Mouse (Mus musculus) liver, adult 2 months (tissue): ENCODE measurements around the gene Mapk8ip3.

ENCODE experiments used
- CTCF ChIP-seq: fragments of 200-500 bp; IDR thresholded peaks from 2 replicates; pipeline ENCODE4 v1.5.1; 2011; ENCODE audit warnings: low read depth, low read length, control low read depth
- POLR2A ChIP-seq: fragments of 200-500 bp; IDR thresholded peaks from 2 replicates; pipeline ENCODE4 v1.6.1; 2011; ENCODE audit warnings: low read length, control low read depth; ENCODE audit not compliant: insufficient read depth; ENCODE audit errors: extremely low read depth

DNA sequence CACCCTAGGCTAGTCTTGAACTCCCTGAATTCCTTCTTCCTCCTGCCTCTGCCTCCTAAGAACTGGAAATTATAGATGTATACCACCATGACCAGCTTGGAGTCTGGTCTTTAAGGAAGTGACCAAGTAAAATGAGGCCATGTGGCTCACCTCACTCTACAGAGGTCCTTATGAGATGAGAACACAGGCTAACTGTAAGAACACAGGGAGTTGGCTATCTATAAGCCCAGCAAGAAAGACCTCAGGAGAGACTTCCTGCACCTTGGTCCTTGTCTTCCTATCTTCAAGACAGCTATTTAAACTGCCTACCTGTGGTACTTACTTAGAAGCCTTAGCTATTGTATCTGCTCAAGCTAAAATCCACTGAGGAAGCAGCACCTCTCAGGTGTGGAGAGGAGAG, 22.8 kb downstream of the Mapk8ip3 start:
- no peak for TF ChIP-seq POLR2A
- TF ChIP-seq CTCF = no peak
